Mouse (Mus musculus) embryonic facial prominence, embryonic 11.5 days (tissue): Measurements from ENCODE around the gene Nagk. TPM values are rescaled to one million over a fixed set of nuclear protein-coding genes. Genes with fewer than 3 reads are reported as not detected.

Experiments
- ATAC-seq: fragments of 200-750 bp; cut with Nextera tagmentation; replicated peaks from 2 replicates; pipeline ENCODE4 v1.8.0; 2017; ENCODE audit warnings: low read depth; ENCODE audit not compliant: insufficient number of reproducible peaks, low FRiP score, low TSS enrichment
- DNase-seq: peaks from one replicate; pipeline ENCODE4 v3.0.0-alpha.2; 2015; ENCODE audit warnings: low spot score
- H3K27ac ChIP-seq: fragments of 300-500 bp; sonication (generic); replicated peaks from 2 replicates; pipeline ENCODE4 v1.5.1; 2014; ENCODE audit warnings: mild to moderate bottlenecking, low read depth, low read length, control low read depth
- H3K27me3 ChIP-seq: fragments of 300-500 bp; sonication (generic); 2 replicates; pipeline ENCODE4 v1.6.1; 2014; ENCODE audit warnings: mild to moderate bottlenecking, low read length, moderate library complexity, mixed read lengths; ENCODE audit not compliant: control insufficient read depth, insufficient read depth
- H3K36me3 ChIP-seq: fragments of 300-500 bp; sonication (generic); replicated peaks from 2 replicates; pipeline ENCODE4 v1.6.1; 2014; ENCODE audit warnings: low read depth, mild to moderate bottlenecking, low read length, moderate library complexity, mixed read lengths; ENCODE audit not compliant: control insufficient read depth, insufficient read depth
- H3K4me1 ChIP-seq: fragments of 300-500 bp; sonication (generic); 2 replicates; pipeline ENCODE4 v1.6.1; 2014; ENCODE audit warnings: low read length, mixed read lengths; ENCODE audit not compliant: control insufficient read depth, insufficient read depth
- H3K4me2 ChIP-seq: fragments of 300-500 bp; sonication (generic); 2 replicates; pipeline ENCODE4 v1.6.1; 2014; ENCODE audit warnings: low read depth, mild to moderate bottlenecking, control low read depth, low read length, moderate library complexity
- H3K4me3 ChIP-seq: fragments of 300-500 bp; sonication (generic); 2 replicates; pipeline ENCODE4 v1.5.1; 2014; ENCODE audit warnings: low read depth, low read length, control low read depth
- H3K9ac ChIP-seq: fragments of 300-500 bp; sonication (generic); replicated peaks from 2 replicates; pipeline ENCODE4 v1.6.1; 2014; ENCODE audit warnings: mild to moderate bottlenecking, control low read depth, low read length
- H3K9me3 ChIP-seq: fragments of 300-500 bp; sonication (generic); replicated peaks from 2 replicates; pipeline ENCODE4 v1.6.1; 2016; ENCODE audit warnings: mild to moderate bottlenecking, low read length, inconsistent platforms, mixed read lengths; ENCODE audit not compliant: control insufficient read depth
- whole genome bisulfite sequencing: fragments of 180-500 bp; shearing (Covaris S2); extraction: QIAGEN DNeasy Blood & Tissue Kit; methylation state at CpG from one replicate; pipeline ENCODE4 v1.1.7; 2014; 5-methylcytosine and 5-hydroxymethylcytosine counted together
- polyA plus RNA-seq: library from polyadenylated mRNA; unstranded; fragments of >200 nt; fragmentation: Nextera tagmentation; extraction: Ambion mirVana; gene quantifications from 2 replicates; pipeline ENCODE4 v1.2.1, GENCODE M21; 2014

Gene Nagk
- polyA plus RNA-seq, 1 experiment from 2014 or later, result 28.9 TPM

GRCm38 (mm10) chr6:83844913-83845312 is 50.1 kb downstream of the Nagk start:
- Histone ChIP-seq H3K4me2 (no peak overlapping the region), H3K9me3 (no peaks in the 10 kb centered on the region), H3K36me3 (no peaks in the 10 kb centered on the region), H3K4me1 (no peaks in the 10 kb centered on the region), H3K27ac (no peak overlapping the region), H3K9ac (no peak overlapping the region), H3K27me3 (no peaks in the 10 kb centered on the region), H3K4me3 (no peak overlapping the region)
- ATAC-seq (no peak), DNase-seq (no peak)
- 90% methylated on average over 10 of the region's 10 CpGs for WGBS

GRCm38 (mm10) chr6:83846141-83846540 is 51.4 kb downstream of the Nagk start:
- H3K4me2 ChIP-seq, result no peak overlapping the region
- no peaks in the 10 kb centered on the region for H3K4me1 ChIP-seq
- WGBS, result 96% methylated on average over 2 of the region's 2 CpGs
- no peaks in the 10 kb centered on the region for H3K36me3 ChIP-seq
- no peak overlapping the region for H3K4me3 ChIP-seq
- H3K9ac ChIP-seq, result no peak overlapping the region
- no peak for ATAC-seq
- H3K9me3 ChIP-seq, result no peaks in the 10 kb centered on the region
- no peak for DNase-seq
- H3K27me3 ChIP-seq, result no peaks in the 10 kb centered on the region
- no peak overlapping the region for H3K27ac ChIP-seq

- DNase-seq (no peak), ATAC-seq (no peak)
- Histone ChIP-seq H3K9me3 (no peaks in the 10 kb centered on the region), H3K36me3 (no peaks in the 10 kb centered on the region), H3K4me2 (no peak overlapping the region), H3K4me3 (no peak overlapping the region), H3K27me3 (no peaks in the 10 kb centered on the region), H3K27ac (no peak overlapping the region), H3K9ac (no peak overlapping the region), H3K4me1 (no peaks in the 10 kb centered on the region)
- 81% methylated on average over 2 of the region's 2 CpGs for WGBS
Observed at GRCm38 (mm10) chr6:83849446-83849845, 54.7 kb downstream of the Nagk start.

Other genes with a start within 250 kb of the Nagk start
- 20.9 and 24.5 TPM in 2 replicates for gene Stambp, start 222.3 kb upstream of the Nagk start, polyA plus RNA-seq
- gene Clec4f, start 138.8 kb upstream of the Nagk start, polyA plus RNA-seq, result not detected in 2 replicates
- not detected in 2 replicates for gene Cd207, start 117.1 kb upstream of the Nagk start, polyA plus RNA-seq
- gene Vax2, start 83.7 kb upstream of the Nagk start, polyA plus RNA-seq, result 2.0 and 8.4 TPM in 2 replicates
- gene Atp6v1b1, start 52.0 kb upstream of the Nagk start, polyA plus RNA-seq, result 0.22 TPM in 1 of 2 replicates, not detected in the other
- not detected in 2 replicates for gene Ankrd53, start 32.3 kb upstream of the Nagk start, polyA plus RNA-seq
- gene Tex261, start 19.2 kb upstream of the Nagk start, polyA plus RNA-seq, result 53.5 and 56.8 TPM in 2 replicates
- 20.1 and 21.7 TPM in 2 replicates for gene Paip2b, start 36.8 kb downstream of the Nagk start, polyA plus RNA-seq
- 101 and 116 TPM in 2 replicates for gene Zfp638, start 72.1 kb downstream of the Nagk start, polyA plus RNA-seq
- 5.6 and 7.8 TPM in 2 replicates for gene Dysf, start 213.6 kb downstream of the Nagk start, polyA plus RNA-seq